Mouse (Mus musculus): ENCODE data around the gene Eif4enif1. TPM values are rescaled to one million over a fixed set of nuclear protein-coding genes. Genes with fewer than 3 reads are reported as not detected.

Eif4enif1 gene
- polyA plus RNA-seq, 1 experiment, result 32.8 TPM

DNA sequence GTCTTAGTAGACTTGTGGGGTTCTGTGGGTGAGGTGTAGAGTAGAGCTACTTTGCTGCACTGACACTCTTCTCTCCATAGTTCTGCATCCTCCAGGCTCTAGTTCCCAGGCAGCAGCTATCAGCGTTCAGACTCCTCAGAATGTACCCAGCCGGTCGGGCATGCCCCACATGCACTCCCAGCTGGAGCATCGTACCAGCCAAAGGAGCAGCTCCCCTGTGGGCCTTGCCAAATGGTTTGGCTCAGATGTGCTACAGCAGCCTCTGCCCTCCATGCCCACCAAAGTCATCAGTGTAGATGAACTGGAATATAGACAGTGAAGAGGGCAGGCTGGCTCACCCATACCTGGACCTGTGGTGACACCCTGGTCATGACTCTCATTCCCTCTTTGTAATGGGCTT is 41.6 kb downstream of the Eif4enif1 start:
- Histone ChIP-seq H3K27me3 (replicated peaks; ENCODE audit: control insufficient read depth, insufficient read depth, low read length) (no peaks in the 10 kb centered on the region), H3K36me3 (ENCODE audit: control insufficient read depth, insufficient read depth, low read length) (peaks cover 18% of the 10 kb centered on the region), H3K27ac (ENCODE audit: insufficient read depth, low read depth, low read length) (no peak overlapping the region), H3K4me1 (ENCODE audit: control insufficient read depth, insufficient read depth, low read length) (no peaks in the 10 kb centered on the region), H3K4me3 (ENCODE audit: insufficient read depth, low read depth, low read length) (no peak overlapping the region)
- DNase-seq, result no peak
- whole genome bisulfite sequencing, result 71% methylated on average over 4 of the region's 4 CpGs
- TF ChIP-seq CTCF (conservative IDR thresholded peaks at IDR 0.05; ENCODE audit: insufficient read depth, insufficient read length, low read depth, low read length) (no peak), POLR2A (IDR thresholded peaks at IDR 0.05; ENCODE audit: low read depth, low read length) (no peak)

DNA sequence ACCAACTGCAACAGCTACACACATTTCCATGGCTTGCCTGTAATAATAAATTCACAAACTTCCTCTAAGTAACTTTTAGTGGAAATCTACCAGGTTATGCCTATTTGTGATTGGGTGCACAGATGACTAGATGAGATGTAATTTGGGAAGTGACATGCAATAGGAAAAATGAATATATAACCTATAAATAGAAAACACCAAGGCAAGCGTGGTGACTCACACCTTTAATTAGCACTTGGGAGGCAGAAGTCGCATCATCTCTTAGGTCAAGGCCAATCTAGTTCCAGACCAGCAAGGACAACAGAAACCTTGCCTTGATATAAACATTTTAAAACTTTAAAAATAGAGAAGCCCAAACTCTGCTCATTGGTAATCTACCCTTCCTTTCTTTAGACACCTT is 45.2 kb downstream of the Eif4enif1 start:
- peaks cover 18% of the 10 kb centered on the region for H3K36me3 ChIP-seq (ENCODE audit: control insufficient read depth, insufficient read depth, low read length)
- H3K27ac ChIP-seq (ENCODE audit: insufficient read depth, low read depth, low read length), result no peak overlapping the region
- no peak for TF ChIP-seq POLR2A (IDR thresholded peaks at IDR 0.05; ENCODE audit: low read depth, low read length)
- TF ChIP-seq CTCF (conservative IDR thresholded peaks at IDR 0.05; ENCODE audit: insufficient read depth, insufficient read length, low read depth, low read length), result no peak
- no peaks in the 10 kb centered on the region for H3K4me1 ChIP-seq (ENCODE audit: control insufficient read depth, insufficient read depth, low read length)
- DNase-seq, result no peak
- H3K27me3 ChIP-seq (replicated peaks; ENCODE audit: control insufficient read depth, insufficient read depth, low read length), result no peaks in the 10 kb centered on the region
- H3K4me3 ChIP-seq (ENCODE audit: insufficient read depth, low read depth, low read length), result no peak overlapping the region
- 70% methylated on average over 2 of the region's 2 CpGs for WGBS

DNA sequence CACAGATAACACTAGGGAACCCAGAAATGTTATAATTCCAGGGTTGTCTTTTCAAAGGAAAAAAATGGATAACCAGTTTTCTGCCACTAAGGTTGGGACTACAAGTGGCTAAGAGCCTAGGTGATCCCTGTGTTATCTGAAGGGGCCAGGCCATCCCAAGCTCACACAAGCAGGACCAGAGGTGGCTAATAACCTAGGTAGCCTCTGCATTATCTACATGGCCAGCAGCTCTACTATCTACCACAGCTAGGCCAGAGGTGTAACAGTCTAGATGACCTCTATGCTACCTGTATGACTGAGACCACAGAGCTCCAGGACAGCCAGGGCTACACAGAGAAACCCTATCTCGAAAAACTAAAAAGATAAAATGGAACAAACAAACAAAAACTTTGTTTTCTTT is 57.3 kb downstream of the Eif4enif1 start:
- peaks cover 10% of the 10 kb centered on the region for H3K36me3 ChIP-seq (ENCODE audit: control insufficient read depth, insufficient read depth, low read length)
- TF ChIP-seq CTCF (conservative IDR thresholded peaks at IDR 0.05; ENCODE audit: insufficient read depth, insufficient read length, low read depth, low read length) (no peak), POLR2A (IDR thresholded peaks at IDR 0.05; ENCODE audit: low read depth, low read length) (no peak)
- no peak for DNase-seq
- WGBS, result 98% methylated on average over 1 of the region's 1 CpGs
- H3K27ac ChIP-seq (ENCODE audit: insufficient read depth, low read depth, low read length), result no peak overlapping the region
- no peaks in the 10 kb centered on the region for H3K27me3 ChIP-seq (replicated peaks; ENCODE audit: control insufficient read depth, insufficient read depth, low read length)
- no peaks in the 10 kb centered on the region for H3K4me1 ChIP-seq (ENCODE audit: control insufficient read depth, insufficient read depth, low read length)
- no peak overlapping the region for H3K4me3 ChIP-seq (ENCODE audit: insufficient read depth, low read depth, low read length)

DNA sequence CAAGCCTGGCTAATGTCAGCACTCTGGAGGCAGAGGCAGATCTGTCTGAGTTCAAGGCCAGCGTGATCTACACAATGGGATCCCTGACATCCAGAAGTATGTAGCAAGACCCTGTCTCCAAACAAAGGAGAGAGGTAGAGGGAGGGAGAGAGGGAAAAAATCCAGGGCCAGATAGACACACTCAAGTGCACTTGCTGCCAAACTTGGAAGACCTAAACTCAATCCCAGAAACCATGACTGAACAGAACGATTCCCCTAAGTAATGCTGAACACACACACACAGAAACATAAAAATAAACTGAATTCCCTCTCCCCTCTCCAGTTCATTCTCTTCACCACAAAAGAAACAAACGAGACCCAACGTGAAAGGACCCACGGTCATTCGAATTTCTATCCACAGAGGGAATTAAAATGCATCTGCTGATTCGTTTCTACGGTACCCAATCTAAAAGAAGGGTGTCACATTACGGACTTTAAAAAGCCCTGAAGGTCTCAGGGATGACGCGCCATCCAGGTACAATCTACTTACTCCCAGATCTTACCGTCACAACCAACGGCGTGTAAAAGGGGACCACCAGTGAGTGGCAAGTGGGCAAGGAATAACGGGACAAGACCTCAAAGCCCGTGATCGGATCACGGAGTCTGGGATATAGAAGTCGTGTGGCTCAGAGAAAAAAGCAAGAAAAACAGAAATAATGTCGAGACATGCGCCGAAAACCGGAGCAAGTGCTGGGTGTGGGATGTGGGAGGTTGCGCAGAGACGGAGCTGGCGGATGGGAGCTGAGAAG is 63.3 kb downstream of the Eif4enif1 start:
- 2% methylated on average over 26 of the region's 26 CpGs for WGBS
- peaks cover 8% of the 10 kb centered on the region; the same call in 1 of the 2 replicates for H3K4me1 ChIP-seq (ENCODE audit: control insufficient read depth, insufficient read depth, low read length)
- H3K36me3 ChIP-seq (ENCODE audit: control insufficient read depth, insufficient read depth, low read length), result peaks cover 4% of the 10 kb centered on the region
- peak overlapping the region; percentile 34 for H3K27ac ChIP-seq (ENCODE audit: insufficient read depth, low read depth, low read length)
- H3K27me3 ChIP-seq (replicated peaks; ENCODE audit: control insufficient read depth, insufficient read depth, low read length), result no peaks in the 10 kb centered on the region
- DNase-seq, result peak; percentile 24
- H3K4me3 ChIP-seq (ENCODE audit: insufficient read depth, low read depth, low read length), result peak overlapping the region; percentile 84
- TF ChIP-seq POLR2A (IDR thresholded peaks at IDR 0.05; ENCODE audit: low read depth, low read length), result no peak
- TF ChIP-seq CTCF (conservative IDR thresholded peaks at IDR 0.05; ENCODE audit: insufficient read depth, insufficient read length, low read depth, low read length), result no peak

DNA sequence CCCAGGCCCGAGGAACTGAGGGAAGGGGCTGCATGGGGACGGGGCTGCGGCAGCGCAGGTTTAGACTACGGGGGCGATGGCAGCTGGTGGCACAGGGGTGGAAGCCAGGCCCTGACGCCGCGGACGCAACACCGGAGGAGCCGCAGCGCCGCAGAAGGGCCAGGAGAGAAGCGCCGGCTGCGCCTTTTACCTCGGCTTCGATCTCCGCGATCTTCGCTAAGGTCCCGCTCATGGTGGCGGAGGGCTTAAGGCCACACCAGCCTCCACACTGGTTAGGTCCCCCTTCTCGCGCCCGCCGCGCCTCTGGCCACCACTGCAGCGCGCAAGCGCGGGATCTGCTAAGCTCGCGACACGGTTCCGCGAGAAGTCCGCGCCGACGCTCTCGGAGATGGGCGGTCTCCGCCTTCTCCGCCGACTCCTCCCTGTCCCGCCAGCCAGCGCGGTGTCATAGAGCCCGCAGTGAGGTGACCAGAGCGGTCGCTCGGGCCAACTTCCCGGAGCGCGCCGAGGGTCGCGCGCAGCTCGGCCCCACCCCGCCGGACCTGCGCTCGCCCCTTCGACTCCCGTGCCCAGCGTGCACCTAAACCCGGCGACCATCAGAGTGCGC is 64.0 kb downstream of the Eif4enif1 start, which contains the start of gene Drg1:
Drg1 (minus strand) TSS at position 337 of the 607 bp plus-strand sequence.
- Histone ChIP-seq H3K27me3 (replicated peaks; ENCODE audit: control insufficient read depth, insufficient read depth, low read length) (no peaks in the 10 kb centered on the region), H3K36me3 (ENCODE audit: control insufficient read depth, insufficient read depth, low read length) (peaks cover 4% of the 10 kb centered on the region), H3K27ac (ENCODE audit: insufficient read depth, low read depth, low read length) (peak within 1 kb of the TSS; percentile 87), H3K4me3 (ENCODE audit: insufficient read depth, low read depth, low read length) (peak within 1 kb of the TSS; percentile 84), H3K4me1 (ENCODE audit: control insufficient read depth, insufficient read depth, low read length) (peaks cover 8% of the 10 kb centered on the region; the same call in 1 of the 2 replicates)
- TF ChIP-seq POLR2A (IDR thresholded peaks at IDR 0.05; ENCODE audit: low read depth, low read length) (peak; percentile 91), CTCF (conservative IDR thresholded peaks at IDR 0.05; ENCODE audit: insufficient read depth, insufficient read length, low read depth, low read length) (no peak)
- DNase-seq, result peak; percentile 96
- under 1% methylated on average over 72 of the region's 72 CpGs for WGBS

DNA sequence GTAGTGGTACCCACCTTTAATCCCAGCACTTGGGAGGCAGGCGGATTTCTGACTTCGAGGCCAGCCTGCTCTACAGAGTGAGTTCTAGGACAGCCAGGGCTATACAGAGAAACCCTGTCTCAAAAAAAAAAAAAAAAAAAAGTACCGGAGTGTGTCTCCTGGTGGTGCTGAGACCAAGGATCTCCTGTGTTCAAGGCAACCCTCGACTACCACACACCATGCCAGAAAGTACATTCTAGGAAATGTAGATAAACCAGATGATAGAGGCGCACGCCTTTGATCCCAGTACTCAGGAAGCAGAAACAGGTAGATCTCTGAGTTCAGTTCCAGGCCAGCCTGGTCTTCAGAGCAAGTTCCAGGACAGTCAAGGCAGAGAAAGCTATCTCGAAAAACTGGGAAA is 64.9 kb downstream of the Eif4enif1 start:
- H3K36me3 ChIP-seq (ENCODE audit: control insufficient read depth, insufficient read depth, low read length), result no peaks in the 10 kb centered on the region
- H3K4me1 ChIP-seq (ENCODE audit: control insufficient read depth, insufficient read depth, low read length), result peaks cover 8% of the 10 kb centered on the region; the same call in 1 of the 2 replicates
- H3K27me3 ChIP-seq (replicated peaks; ENCODE audit: control insufficient read depth, insufficient read depth, low read length), result no peaks in the 10 kb centered on the region
- 43% methylated on average over 7 of the region's 7 CpGs for WGBS
- no peak for TF ChIP-seq CTCF (conservative IDR thresholded peaks at IDR 0.05; ENCODE audit: insufficient read depth, insufficient read length, low read depth, low read length)
- TF ChIP-seq POLR2A (IDR thresholded peaks at IDR 0.05; ENCODE audit: low read depth, low read length), result no peak
- no peak overlapping the region; the same call in 1 of the 2 replicates for H3K4me3 ChIP-seq (ENCODE audit: insufficient read depth, low read depth, low read length)
- DNase-seq, result no peak
- H3K27ac ChIP-seq (ENCODE audit: insufficient read depth, low read depth, low read length), result no peak overlapping the region

DNA sequence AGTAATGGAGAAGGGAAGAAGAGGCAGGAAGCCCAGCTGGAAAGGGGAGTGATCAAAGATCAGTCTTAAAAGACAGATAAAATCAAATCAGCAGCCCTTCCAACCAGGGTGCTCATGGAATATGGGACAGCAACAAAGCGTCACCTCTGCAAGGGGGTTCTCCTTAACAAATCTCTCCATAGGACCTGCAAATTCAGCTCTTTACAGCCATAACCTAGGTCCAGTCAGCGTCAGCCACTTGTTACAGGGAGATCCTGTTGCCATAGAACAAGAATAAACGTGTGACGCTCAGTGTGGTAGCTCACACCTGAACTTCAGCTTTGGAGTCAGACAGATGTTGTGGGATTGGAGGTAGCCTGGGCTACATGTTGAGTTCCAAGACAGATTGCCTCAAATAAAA is 67.0 kb downstream of the Eif4enif1 start:
- Histone ChIP-seq H3K36me3 (ENCODE audit: control insufficient read depth, insufficient read depth, low read length) (no peaks in the 10 kb centered on the region), H3K4me3 (ENCODE audit: insufficient read depth, low read depth, low read length) (no peak overlapping the region), H3K27me3 (replicated peaks; ENCODE audit: control insufficient read depth, insufficient read depth, low read length) (no peaks in the 10 kb centered on the region), H3K27ac (ENCODE audit: insufficient read depth, low read depth, low read length) (no peak overlapping the region), H3K4me1 (ENCODE audit: control insufficient read depth, insufficient read depth, low read length) (peaks cover 8% of the 10 kb centered on the region; the same call in 1 of the 2 replicates)
- no peak for TF ChIP-seq CTCF (conservative IDR thresholded peaks at IDR 0.05; ENCODE audit: insufficient read depth, insufficient read length, low read depth, low read length)
- no peak for TF ChIP-seq POLR2A (IDR thresholded peaks at IDR 0.05; ENCODE audit: low read depth, low read length)
- WGBS, result 34% methylated on average over 4 of the region's 4 CpGs
- DNase-seq, result no peak

Data from kidney, adult 2 months (tissue).